Mouse (Mus musculus): ENCODE results near the gene Zfyve1.
A peak's percentile ranks its signal among the peaks of the same experiment; 100 is the strongest.

Zfyve1 gene

DNA sequence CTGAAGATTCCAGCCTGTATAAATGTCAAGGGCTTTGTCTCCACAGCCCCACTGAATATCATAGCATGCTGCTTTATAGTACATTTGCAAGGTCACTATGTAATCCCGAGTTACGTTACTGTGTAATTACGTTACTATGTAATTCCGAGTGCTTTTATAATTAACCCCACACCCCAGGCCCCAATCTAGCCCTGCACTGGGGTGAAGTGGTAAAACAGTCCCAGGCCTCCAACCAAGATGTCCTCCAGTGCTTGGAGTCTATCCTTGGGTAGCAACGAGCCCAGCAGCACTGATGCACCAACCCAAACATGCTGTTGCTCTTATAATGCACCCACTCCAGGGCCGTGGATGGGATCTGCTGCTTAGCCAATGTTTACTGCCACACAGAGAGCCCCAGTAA is 74.0 kb downstream of the Zfyve1 start:
- DNase-seq (ENCODE audit: low spot score in 2 of 2), result no peak

DNA sequence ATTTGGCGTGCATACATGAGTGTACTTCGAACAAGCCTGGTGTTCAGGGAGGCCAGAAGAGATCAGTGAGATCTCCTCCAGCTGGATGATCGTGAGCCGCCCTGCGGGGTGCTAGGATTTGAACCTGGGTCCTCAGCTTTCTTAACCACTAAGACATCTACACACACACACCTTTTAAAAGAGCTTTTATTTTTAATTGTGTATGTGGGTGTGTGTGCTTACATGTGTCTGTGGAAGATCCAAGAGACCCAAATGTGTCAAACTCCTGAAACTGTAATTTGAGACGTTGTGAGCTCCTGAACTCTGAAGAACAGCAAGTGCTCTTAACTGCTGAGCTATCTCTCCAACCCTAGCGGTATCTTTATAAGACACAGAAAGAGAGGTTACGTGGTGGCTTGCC is 75.9 kb downstream of the Zfyve1 start:
- DNase-seq (ENCODE audit: low spot score in 2 of 2), result no peak

DNA sequence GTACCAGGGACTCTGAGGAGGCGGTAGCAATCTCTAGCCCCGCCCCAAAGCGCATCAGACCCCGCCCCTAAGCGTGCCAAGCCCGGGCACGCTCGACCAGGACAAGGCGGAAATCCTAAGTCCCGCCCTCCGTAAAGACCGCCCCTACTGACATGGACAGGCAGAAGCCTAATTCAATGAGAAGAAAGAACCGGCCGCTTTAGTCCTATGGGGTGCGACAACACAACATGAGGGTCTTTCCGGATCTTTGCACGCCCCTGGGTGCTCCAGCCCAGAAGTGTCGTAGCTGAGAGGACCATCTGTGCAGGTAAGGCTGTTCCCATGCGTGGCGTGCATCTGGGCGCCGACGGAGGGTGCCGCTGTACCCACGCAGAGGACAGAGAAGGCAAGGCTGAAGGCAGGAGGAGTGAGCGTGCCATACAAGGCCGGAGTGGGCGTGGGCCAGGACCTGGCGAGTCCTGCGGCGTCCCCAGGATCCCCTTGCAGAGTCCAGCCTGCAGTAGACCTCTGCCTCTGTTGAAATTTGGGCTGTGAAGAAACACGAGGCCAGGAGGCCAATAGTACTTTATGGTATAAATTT is 76.6 kb downstream of the Zfyve1 start, which contains the start of gene Dcaf4:
TSS of gene Dcaf4 (plus strand) at position 156 of the 580 bp plus-strand sequence.
- DNase-seq (ENCODE audit: low spot score in 2 of 2), result peak; percentile 87 to 94

DNA sequence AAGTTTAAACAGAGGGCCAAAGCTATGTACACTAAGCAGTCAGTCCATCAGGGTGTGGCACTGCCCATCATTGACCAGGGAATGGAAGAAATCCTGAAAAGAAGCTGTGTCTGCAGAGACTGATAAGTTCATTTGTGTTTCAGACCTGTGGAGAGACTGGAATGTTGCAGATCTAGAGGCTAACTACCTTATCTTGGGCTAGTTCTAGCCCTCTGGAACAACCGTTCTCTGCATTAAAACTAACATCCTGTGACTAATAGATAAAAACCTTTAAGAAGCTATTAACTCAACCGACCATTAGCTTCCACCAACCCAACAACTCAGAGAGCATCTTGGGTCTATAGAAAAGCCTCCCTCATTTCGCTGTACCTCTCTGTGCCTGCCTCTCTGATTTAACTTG is 79.4 kb downstream of the Zfyve1 start:
- DNase-seq (ENCODE audit: low spot score in 2 of 2), result no peak

DNA sequence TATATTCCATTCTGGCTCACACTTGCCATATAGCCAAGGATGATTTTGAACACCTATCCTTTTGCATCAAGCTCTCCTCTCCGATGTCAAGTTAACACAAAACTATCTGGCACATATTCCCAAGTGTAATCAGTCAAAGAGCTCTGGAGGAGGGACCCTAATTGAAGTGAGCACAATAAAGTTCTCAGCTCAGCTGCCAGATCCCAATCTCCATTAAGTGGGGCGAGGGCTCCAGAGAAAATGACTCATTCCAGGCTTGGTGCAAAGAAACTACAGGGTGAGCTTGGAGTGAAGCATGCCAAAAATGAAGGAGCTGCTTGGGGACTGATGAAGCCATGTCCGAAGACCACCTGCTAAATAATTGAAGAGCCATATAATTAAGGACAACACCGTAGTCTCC is 82.8 kb downstream of the Zfyve1 start:
- no peak for DNase-seq (ENCODE audit: low spot score in 2 of 2)

DNA sequence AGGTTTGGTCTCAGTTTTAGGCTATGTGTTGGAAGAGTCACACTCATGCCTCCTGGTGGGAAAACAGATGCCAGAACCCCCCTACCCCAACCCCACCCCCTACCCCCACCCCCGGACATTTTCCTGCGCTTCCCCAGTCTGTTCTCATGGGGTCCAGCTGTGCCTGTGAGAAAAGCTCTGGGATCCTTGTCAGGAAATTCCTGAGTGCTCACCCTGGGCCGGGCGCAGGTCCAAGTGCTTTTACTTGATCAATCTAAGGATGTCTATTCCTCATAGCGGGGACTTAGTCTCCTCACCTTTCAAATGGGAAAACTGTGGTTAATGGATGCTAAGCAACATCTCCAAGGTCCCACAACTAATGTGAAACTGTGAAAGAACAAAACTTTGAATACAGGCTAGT is 83.8 kb downstream of the Zfyve1 start:
- no peak for DNase-seq (ENCODE audit: low spot score in 2 of 2)

DNA sequence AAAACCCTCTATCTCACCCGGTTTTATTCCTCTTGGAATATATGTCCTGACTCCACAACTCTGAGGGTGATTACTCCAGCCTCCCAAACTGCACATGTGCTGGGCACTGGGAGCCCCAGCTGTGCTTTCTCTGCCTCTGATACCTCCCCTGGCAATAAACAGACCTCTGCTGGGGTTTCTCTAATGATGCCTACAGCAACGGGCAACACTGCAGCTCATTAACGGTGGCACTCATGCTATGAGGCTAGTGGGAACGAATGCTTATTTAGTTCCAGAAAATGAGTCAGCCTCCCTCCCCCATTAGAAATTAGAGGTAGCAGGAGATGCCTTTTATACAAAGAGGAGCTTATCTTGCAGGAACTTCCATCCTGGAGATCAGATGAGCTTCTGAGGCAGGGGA is 84.2 kb downstream of the Zfyve1 start:
- no peak for DNase-seq (ENCODE audit: low spot score in 2 of 2)

DNA sequence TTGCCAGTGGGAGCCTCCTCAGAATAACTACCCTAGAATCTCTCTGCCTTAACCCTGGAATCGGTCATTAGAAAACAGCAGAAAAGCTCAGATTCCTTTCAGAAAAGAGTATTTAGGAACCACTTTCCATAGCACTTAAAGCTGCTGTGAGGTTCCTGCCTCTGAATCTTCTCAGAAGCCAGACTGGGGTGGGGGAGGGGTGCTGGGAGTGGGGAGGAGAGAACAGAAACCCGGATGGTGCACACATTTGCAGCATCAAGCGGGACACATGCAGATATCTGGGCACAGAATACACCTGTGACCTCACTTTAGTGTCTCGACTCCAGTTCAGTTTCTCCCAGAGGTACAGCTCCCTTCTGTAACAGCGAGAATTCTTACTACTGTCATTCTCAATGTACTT is 86.4 kb downstream of the Zfyve1 start:
- DNase-seq (ENCODE audit: low spot score in 2 of 2), result no peak

DNA sequence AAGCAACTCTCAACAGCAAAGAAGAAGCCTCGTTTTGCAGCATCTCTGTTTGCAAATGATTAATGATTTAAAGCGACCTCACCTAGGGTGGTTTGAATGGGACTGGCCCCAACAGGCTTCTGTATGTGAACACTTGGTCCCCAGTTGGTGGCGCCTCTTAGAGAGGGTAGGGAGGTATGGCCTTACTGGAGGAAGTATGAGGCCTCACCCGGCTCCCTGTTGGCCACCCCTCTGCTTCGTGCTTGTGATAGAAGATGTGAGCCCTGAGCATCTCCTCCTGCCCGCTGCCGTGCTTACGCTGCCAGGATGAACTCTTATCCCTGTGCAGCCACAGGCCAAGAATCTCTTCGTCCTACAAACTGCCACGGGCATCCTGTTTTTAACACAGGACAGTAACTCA is 90.5 kb downstream of the Zfyve1 start:
- DNase-seq (ENCODE audit: low spot score in 2 of 2), result no peak

DNA sequence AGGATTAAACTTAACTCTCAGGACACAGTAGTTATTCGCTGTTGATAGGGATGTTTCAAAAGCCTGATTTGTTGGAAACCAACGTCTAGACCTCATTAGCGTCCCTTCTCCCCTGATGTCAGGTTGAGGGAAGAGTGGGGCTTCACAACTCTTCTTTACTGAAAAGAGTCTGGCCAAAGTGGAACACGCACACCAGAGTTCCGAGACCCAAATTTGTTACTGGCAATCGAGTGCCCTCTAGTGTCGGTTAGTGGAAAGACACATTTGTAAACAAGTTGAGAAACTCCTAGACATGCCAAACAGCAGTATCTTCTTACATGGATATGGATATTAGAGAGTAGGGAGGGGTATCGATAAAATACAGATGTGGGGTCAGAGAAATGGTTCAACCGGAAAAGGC is 94.8 kb downstream of the Zfyve1 start:
- DNase-seq (ENCODE audit: low spot score in 2 of 2), result peak in 1 of 2 experiments; percentile 68

DNA sequence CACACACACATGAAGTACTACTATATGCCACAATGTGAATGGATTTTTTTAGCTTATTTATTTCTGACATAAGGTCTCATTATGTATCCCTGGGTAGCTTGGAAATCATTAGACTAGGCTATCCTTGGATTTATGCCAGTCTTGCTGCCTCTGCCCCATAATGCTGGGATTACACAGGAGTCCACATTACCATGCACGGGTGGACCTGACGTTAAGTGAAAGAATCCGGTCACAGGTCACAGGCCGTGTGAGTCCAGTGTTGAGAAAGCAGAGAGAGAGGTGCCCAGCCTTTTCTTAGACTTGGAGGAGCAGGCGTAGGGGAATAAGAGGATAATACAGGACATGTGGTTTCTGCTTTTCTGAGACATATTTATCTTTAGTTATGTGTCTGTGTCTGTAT is 97.8 kb downstream of the Zfyve1 start:
- DNase-seq (ENCODE audit: low spot score in 2 of 2), result no peak

DNA sequence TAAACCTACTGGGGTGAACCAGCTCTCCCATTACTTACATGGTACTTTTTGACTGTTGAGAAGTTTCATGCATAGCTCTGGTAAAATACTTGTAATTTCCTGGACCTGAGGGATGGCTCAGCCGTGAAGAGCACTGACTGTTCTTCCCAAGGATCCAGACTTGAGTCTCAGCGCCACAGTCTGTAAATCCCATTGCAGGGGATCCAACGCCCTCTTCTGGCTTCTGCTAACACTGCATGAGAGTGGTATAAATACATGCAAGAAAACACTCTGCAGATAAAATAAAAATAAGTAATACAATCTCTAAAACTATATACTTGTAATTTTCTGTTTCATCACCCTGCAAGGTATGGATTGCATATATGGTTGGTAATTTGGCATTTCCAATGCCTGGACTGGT is 99.1 kb downstream of the Zfyve1 start:
- no peak for DNase-seq (ENCODE audit: low spot score in 2 of 2)

DNA sequence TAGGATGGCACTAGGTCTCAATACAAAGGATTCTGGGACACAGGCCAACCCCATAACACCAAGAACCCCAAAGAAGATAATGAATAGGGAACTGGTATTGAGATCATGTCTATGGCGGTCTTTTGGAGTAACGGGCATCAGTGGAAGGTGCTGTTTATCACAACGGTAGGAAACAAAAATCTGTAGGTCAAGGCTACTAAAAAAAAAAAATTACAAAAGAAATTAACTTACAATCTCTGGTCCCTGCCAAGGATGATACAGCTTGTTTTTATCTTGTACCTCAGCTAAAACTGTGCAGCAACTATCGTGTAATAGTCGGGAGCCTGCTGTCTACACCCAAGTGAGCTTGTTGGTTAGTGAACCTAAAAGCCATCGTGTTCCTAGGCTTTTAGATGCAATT is 100.3 kb downstream of the Zfyve1 start:
- no peak for DNase-seq (ENCODE audit: low spot score in 2 of 2)

All from cerebellum, postnatal 4 days (tissue).